Mouse (Mus musculus): ENCODE measurements at regions not wholly inside any gene's neighbourhood (a gene's known extent, or its start where the extent isn't known, plus 50 kb on each side); places are given as distances from the start of the nearest gene placed in this dataset.

DNA sequence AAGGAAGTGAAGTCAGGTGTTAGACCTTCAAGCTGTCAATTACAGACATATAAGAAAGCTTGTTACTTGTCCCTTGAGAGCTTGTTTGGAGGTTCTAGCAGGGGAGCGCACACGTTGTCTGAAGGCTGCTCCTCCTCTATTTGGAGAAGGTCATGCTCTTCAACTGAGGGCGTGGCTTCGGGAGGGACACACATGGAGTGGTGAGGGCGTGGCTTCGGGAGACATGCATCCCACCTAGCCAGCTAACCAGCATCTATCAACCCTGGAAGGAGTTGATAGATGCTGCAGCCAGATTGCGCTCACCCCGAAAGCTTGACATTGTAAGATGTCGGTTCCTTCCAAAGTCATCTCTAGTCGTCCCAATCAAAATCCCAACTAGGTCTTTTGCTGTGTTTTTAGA, 94.9 kb upstream of the Mylip start:
- TF ChIP-seq POLR2A (IDR thresholded peaks at IDR 0.05; ENCODE audit: low read depth, low read length) = no peak
- WGBS = 79% methylated on average over 10 of the region's 10 CpGs
- no peaks in the 10 kb centered on the region for H3K27me3 ChIP-seq (ENCODE audit: control insufficient read depth, insufficient read depth, low read length)

DNA sequence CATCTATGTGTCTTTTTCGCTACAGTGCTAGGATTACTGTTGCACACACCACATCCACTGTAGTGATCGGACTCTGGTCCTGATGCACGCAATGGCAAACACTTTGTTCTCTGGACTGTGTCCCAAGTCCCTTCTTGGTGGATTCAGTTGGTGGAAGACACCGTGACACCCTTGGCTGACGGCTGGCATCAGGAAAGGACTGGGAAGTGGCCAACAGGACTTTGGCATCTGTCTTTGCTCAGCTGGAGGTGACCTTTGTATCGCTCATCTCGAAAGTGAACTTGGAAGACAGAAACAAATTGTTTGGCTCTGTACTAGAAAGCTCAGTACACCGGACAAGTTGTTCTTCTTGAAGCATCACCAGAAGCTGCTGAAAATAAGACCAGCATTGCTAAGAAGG, 88.9 kb upstream of the Mylip start:
- Histone ChIP-seq H3K36me3 (ENCODE audit: control insufficient read depth, insufficient read depth, low read length) (no peaks in the 10 kb centered on the region), H3K4me1 (ENCODE audit: control insufficient read depth, insufficient read depth, insufficient read length, low read length) (peaks cover 5% of the 10 kb centered on the region; the same call in 1 of the 2 replicates), H3K4me3 (ENCODE audit: low read depth, low read length) (no peak overlapping the region), H3K27ac (ENCODE audit: insufficient read depth, low read depth, low read length) (peak overlapping the region; percentile 64), H3K27me3 (ENCODE audit: control insufficient read depth, insufficient read depth, low read length) (no peaks in the 10 kb centered on the region)
- WGBS = 44% methylated on average over 8 of the region's 8 CpGs
- TF ChIP-seq CTCF (IDR thresholded peaks at IDR 0.05; ENCODE audit: extremely low read depth, insufficient read length, insufficient replicate concordance, low read depth, low read length) (no peak), POLR2A (IDR thresholded peaks at IDR 0.05; ENCODE audit: low read depth, low read length) (no peak)

More for the DNA sequence above, 94.9 kb upstream of the Mylip start:
- H3K4me3 ChIP-seq (ENCODE audit: low read depth, low read length) = no peak overlapping the region
- no peaks in the 10 kb centered on the region for H3K4me1 ChIP-seq (ENCODE audit: control insufficient read depth, insufficient read depth, insufficient read length, low read length)
- H3K27ac ChIP-seq (ENCODE audit: insufficient read depth, low read depth, low read length) = no peak overlapping the region
- H3K36me3 ChIP-seq (ENCODE audit: control insufficient read depth, insufficient read depth, low read length) = no peaks in the 10 kb centered on the region

DNA sequence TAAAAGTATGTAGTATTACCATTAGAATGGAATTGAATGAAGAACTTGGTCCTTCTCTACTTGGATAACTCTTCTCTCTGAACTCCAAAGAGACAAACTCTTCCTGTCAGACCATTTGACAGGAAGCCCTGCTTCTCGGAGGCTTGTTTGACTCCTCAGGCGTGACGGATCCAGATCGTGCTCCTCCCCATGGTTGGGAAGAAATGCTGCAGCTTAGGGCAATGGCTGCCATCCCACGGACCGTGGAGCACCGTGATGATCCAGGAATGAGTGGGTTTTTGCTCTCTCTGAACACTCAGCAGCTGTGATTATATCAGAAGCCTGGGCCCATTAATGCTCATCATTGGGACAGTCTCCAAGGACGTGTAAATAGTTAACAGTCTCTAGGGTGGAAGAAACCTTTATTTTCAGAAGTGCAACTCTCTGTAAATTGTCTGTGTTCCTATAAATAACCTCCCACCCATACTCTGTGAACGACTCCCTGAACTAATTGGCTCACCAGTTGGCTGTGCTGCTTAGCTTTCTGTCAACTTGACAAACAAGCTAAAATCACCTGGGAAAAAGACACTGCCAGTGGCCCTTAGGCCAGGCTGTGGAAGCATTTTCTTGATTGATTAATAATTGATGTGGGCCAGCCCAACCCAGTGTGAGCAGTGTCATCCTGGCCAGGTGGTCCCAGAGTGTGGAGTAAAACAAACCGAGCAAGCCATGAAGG, 88.2 kb upstream of the Mylip start:
- WGBS = 87% methylated on average over 10 of the region's 10 CpGs
- Histone ChIP-seq H3K4me3 (ENCODE audit: low read depth, low read length) (no peak overlapping the region), H3K27ac (ENCODE audit: insufficient read depth, low read depth, low read length) (peak overlapping the region; percentile 64; the same call in 1 of the 2 replicates), H3K36me3 (ENCODE audit: control insufficient read depth, insufficient read depth, low read length) (no peaks in the 10 kb centered on the region), H3K4me1 (ENCODE audit: control insufficient read depth, insufficient read depth, insufficient read length, low read length) (peaks cover 5% of the 10 kb centered on the region; the same call in 1 of the 2 replicates), H3K27me3 (ENCODE audit: control insufficient read depth, insufficient read depth, low read length) (no peaks in the 10 kb centered on the region)
- TF ChIP-seq POLR2A (IDR thresholded peaks at IDR 0.05; ENCODE audit: low read depth, low read length) (no peak), CTCF (IDR thresholded peaks at IDR 0.05; ENCODE audit: extremely low read depth, insufficient read length, insufficient replicate concordance, low read depth, low read length) (no peak)

DNA sequence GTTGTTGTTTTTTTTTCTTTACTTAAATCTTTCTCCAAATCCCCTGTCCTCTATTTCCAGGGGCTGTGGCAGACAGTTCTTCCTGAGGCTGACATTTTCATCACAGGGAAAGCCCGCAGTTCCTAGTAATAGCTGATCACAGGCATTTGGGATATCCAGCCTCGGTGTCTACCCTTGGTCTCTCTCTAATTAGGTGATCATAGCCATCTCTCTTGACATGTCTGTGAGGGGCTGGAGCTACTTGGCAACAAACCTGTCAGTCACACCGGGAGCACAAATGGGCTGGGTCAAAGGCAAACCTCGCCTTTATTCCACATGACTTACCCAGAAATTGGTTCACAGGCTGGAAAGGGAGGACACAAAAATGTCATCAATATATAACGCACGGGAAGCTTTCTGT, 86.7 kb upstream of the Mylip start:
- H3K27me3 ChIP-seq (ENCODE audit: control insufficient read depth, insufficient read depth, low read length) = no peaks in the 10 kb centered on the region
- no peak overlapping the region for H3K27ac ChIP-seq (ENCODE audit: insufficient read depth, low read depth, low read length)
- H3K36me3 ChIP-seq (ENCODE audit: control insufficient read depth, insufficient read depth, low read length) = no peaks in the 10 kb centered on the region
- peaks cover 5% of the 10 kb centered on the region; the same call in 1 of the 2 replicates for H3K4me1 ChIP-seq (ENCODE audit: control insufficient read depth, insufficient read depth, insufficient read length, low read length)
- TF ChIP-seq POLR2A (IDR thresholded peaks at IDR 0.05; ENCODE audit: low read depth, low read length) (no peak), CTCF (IDR thresholded peaks at IDR 0.05; ENCODE audit: extremely low read depth, insufficient read length, insufficient replicate concordance, low read depth, low read length) (no peak)
- no peak overlapping the region for H3K4me3 ChIP-seq (ENCODE audit: low read depth, low read length)
- WGBS = 76% methylated on average over 6 of the region's 6 CpGs

DNA sequence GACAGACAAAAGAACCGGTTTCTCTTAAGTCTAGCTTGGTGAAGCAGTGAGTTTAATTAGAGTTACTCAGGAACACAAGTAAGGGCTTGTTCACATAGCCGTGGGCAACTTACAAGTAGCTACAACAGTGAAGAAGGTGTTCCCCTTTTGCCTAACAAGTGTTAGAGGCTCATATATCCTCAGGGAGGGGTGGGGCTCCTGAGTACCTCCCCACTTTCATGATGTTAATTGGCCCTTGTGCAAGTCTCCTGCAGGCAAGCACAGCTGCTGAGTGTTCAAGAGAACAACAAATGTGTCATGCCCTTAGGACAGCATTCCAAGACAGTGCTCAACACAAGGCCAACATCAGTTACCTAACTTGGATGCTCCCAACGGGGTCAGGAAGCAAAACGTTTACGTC, 83.4 kb upstream of the Mylip start:
- Histone ChIP-seq H3K27me3 (ENCODE audit: control insufficient read depth, insufficient read depth, low read length) (no peaks in the 10 kb centered on the region), H3K4me3 (ENCODE audit: low read depth, low read length) (no peak overlapping the region), H3K27ac (ENCODE audit: insufficient read depth, low read depth, low read length) (no peak overlapping the region), H3K4me1 (ENCODE audit: control insufficient read depth, insufficient read depth, insufficient read length, low read length) (peaks cover 4% of the 10 kb centered on the region; the same call in 1 of the 2 replicates), H3K36me3 (ENCODE audit: control insufficient read depth, insufficient read depth, low read length) (no peaks in the 10 kb centered on the region)
- TF ChIP-seq CTCF (IDR thresholded peaks at IDR 0.05; ENCODE audit: extremely low read depth, insufficient read length, insufficient replicate concordance, low read depth, low read length) = no peak
- TF ChIP-seq POLR2A (IDR thresholded peaks at IDR 0.05; ENCODE audit: low read depth, low read length) = no peak
- WGBS = 87% methylated on average over 5 of the region's 5 CpGs

DNA sequence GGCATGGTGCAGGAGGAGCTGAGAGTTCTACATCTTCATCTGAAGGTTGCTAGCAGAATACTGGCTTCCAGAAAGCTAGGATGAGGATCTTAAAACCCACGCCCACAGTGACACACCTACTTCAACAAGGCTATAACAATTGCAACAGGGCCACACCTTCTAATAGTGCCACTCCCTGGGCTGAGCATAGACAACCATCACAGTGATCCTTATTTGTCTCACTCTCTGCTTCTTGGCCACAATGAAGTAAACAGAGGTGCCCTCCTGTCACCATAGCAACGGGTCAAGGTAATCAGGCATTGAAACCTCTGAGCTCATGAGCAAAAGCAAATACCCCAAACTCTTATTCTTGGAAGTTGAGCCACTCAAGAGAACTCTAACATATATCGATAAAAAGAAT, 82.3 kb upstream of the Mylip start:
- no peak for TF ChIP-seq POLR2A (IDR thresholded peaks at IDR 0.05; ENCODE audit: low read depth, low read length)
- TF ChIP-seq CTCF (IDR thresholded peaks at IDR 0.05; ENCODE audit: extremely low read depth, insufficient read length, insufficient replicate concordance, low read depth, low read length) = no peak
- 80% methylated on average over 3 of the region's 3 CpGs for WGBS
- Histone ChIP-seq H3K27me3 (ENCODE audit: control insufficient read depth, insufficient read depth, low read length) (no peaks in the 10 kb centered on the region), H3K4me1 (ENCODE audit: control insufficient read depth, insufficient read depth, insufficient read length, low read length) (no peaks in the 10 kb centered on the region), H3K36me3 (ENCODE audit: control insufficient read depth, insufficient read depth, low read length) (no peaks in the 10 kb centered on the region), H3K4me3 (ENCODE audit: low read depth, low read length) (no peak overlapping the region), H3K27ac (ENCODE audit: insufficient read depth, low read depth, low read length) (no peak overlapping the region)

DNA sequence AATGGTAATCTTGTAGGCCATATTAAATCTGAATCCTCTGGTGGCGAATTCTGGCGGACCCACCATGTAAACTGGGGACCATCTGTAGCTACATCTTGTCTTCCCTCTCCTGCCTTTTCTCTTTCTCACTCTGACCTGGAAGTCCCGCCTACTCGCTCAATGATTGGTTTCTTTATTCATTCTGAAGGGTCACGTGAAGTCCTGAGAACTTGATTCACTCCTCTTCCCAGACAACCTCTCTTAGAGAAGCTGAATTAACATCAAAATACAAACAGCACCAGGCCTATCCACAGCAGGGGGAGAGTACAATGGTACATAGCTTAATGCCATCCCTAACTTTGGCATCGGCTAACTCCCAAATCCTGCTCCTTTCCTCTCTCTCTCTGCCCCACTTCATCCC, 69.9 kb upstream of the Mylip start:
- Histone ChIP-seq H3K4me1 (ENCODE audit: control insufficient read depth, insufficient read depth, insufficient read length, low read length) (no peaks in the 10 kb centered on the region), H3K36me3 (ENCODE audit: control insufficient read depth, insufficient read depth, low read length) (no peaks in the 10 kb centered on the region), H3K4me3 (ENCODE audit: low read depth, low read length) (no peak overlapping the region), H3K27me3 (ENCODE audit: control insufficient read depth, insufficient read depth, low read length) (no peaks in the 10 kb centered on the region), H3K27ac (ENCODE audit: insufficient read depth, low read depth, low read length) (no peak overlapping the region)
- TF ChIP-seq CTCF (IDR thresholded peaks at IDR 0.05; ENCODE audit: extremely low read depth, insufficient read length, insufficient replicate concordance, low read depth, low read length) = no peak
- no peak for TF ChIP-seq POLR2A (IDR thresholded peaks at IDR 0.05; ENCODE audit: low read depth, low read length)
- 96% methylated on average over 6 of the region's 6 CpGs for WGBS

Measured in small intestine, adult 2 months (tissue).